Mouse (Mus musculus): ENCODE measurements around the gene Avp. TPM values are rescaled to one million over a fixed set of nuclear protein-coding genes. Genes with fewer than 3 reads are reported as not detected.
"Not testable (repeated sequence)": the region's sequence is repeated elsewhere in the genome, so short reads cannot be mapped to it uniquely, and the experiment has no call there.

Avp gene
- 1 to 10 TPM in 1 of 2 experiments, under 1 TPM in 1; 0.88 to 1.2 TPM for total RNA-seq (2021)
- long read RNA-seq, experiment 1, result 0 reads
- long read RNA-seq, experiment 2, result 0 reads

DNA sequence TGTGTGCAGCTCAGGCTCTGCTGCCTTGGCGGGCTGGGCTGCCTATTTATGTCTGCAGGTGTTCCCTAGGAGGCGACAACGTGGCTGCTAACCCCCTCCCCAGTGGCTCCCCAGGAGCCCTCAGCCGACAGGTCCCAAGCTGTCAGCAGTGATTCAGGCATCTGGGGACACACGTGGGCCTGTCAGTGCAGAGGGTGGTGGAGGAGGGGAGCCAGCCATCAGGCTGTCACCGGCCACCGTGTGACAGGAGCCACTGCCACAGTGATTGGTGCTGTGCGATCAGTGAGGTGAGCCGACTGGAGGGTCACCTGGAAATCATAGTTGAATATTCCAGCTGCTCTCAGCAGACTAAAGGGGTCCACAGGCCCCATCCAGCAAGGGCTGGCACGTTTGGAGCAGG is at the start of gene Avp:
Avp (minus strand) TSS at position 3 of the 400 bp plus-strand sequence.
- DNase-seq, result no peak
- intact Hi-C loops (cut with DNase I), result no loop called here

DNA sequence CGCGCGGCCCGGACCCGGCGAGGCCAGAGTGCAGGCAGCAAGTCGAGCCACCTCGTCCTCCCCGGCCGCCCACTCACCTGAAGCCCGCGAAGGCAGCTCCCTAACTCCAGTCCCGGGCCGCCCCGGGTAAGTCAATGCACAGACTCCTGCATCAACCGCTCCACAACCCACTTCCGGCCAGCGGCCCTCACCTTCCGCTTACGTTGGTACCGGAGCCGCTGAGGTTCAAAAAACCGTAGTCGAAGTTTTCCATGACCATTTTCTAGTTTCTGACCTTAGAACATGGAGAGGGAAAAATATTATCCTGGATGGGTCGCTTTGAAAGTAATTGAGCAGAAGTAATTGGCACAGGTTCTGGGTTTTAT is 47.5 kb upstream of the Avp start, which contains the start of the genes Fastkd5 and Ubox5:
Fastkd5 (minus strand) TSS at position 189 of the 365 bp plus-strand sequence.
Ubox5 (minus strand) TSS at position 200 of the 365 bp plus-strand sequence.
- intact Hi-C loops (cut with DNase I), result no loop called here
- peak; percentile 89 to 95 for DNase-seq

DNA sequence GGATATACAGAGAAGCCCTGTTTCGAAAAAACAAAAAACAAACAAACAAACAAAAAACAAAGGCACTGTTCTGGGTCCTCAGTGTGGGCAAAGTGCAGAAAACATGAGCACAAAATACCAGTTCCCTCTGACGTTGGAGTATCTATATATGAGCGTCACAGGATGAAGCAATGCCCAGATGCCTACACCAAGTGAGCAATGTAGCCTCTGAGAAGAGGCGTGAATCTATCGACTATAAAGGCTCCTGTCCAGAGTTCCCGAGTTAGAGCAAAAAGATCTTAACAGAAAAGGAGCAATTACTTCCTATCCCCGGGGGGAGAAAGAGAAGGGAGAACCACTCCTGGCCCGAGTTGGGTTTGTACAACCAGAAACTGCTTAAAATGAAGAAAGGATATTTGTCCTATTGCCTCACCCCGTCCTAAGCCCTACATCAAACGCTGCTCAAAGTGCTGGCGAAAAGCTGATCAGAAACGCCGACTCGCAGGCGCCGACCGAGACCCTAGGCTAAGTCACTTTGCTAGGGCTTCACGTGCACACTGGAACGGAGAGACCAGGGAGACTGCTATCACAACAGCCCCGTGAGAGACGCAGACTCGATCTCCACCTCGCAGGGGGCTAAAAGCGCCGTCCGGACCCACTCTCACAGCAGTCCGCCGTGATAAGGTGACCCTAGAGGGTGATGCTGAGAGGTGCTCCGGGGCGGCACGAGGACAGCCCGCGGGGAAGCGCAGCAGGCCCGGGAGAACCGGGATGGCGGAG is 46.9 kb upstream of the Avp start:
- DNase-seq, result no peak
- intact Hi-C loops (cut with DNase I), result no loop called here

DNA sequence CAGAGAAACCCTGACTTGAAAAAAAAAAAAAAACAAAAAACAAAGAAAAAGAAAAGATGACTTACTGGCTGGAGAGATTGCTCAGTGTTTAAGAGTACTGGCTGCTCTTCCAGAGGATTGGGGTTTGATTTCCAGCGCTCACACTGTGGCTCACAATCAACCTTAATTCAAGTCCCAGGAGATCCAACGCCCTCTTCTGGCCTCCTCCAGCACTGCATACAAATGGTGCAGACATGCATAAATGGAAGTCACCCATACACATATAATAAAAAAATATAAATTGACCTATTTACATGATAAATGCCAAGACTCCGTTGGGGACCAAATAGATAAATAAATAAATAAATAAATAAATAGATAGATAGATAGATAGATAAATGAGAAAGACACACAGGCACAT is 46.1 kb upstream of the Avp start:
- intact Hi-C loops (cut with DNase I), result no loop called here
- DNase-seq, result no peak

DNA sequence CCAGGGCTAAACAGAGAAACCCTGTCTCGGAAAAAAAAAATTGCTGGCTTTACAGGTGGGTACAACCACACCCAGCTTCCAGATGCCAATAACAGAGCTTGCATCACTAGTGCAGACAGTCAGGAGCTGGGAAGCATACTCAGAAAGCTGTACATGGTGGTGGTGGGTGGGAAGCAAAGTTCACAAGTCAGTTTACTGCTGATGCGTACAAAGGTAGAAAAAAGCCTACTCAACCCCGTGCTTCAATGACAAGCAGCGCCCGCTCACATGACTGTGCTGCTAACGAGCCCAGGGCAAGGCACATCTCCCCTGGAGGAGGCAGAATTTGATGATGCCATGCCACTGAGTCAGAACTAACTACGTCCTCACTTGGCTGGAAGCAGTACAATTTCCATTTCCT is 36.6 kb upstream of the Avp start:
- intact Hi-C loops (cut with DNase I), result no loop called here
- DNase-seq, result no peak

DNA sequence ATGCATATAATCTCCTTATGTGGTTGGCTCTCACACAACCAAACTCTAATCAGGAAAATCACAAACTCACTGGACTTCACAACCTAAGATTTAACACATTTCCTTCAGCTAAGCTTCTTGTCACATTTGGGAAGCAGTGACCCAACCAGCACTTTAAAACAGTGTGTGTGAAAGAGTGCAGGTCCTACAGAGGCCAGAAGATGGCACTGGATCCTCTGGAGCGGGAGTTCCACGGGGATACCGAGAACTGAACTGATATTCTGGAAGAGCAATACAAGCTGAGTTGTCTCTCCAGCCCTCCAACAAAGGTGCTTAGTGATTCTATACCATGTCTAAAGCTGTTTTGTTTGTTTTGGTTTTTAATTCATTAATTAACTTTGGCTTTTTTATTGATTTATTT is 30.7 kb upstream of the Avp start:
- intact Hi-C loops (cut with DNase I), result no loop called here
- no peak for DNase-seq

DNA sequence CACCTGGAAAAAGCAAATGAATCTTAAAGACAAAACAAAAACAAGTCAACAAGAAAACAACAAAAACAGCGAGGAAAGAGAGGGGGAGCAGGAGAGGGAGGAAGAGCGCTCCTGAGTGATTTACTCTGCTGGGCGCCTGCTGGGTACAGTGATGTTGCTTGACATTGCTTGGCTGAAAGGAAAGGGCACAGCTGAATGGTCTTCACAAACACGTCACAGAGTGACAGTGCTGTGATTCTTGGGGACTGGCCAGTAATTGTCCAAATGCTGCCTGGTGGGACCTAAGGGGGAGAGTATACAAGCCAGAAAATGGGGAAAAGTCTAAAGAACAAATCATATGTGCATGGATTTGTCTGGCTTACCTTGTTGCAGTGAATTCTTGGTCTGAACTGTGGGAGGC is 19.8 kb upstream of the Avp start:
- intact Hi-C loops (cut with DNase I), result no loop called here

DNA sequence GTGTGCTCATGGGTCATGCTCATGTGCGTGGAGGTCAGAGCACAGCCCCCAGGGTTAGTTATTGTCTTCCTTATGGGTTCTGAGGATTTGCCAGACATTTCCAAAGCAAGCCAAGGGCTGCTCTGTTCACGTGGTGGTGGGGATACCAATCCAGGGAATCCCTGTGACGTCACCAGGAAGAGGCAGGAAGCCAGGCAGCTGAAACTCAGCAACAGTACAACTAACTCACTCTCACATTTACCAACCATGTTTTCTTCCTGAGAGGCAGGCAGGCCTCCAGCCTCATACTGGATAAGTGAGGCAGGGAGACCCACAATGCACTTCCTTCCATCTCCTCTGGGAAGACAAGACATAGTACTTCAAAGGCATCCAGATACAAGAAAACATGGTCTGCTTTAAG is 16.0 kb upstream of the Avp start:
- intact Hi-C loops (cut with DNase I), result no loop called here
- DNase-seq, result peak in 1 of 2 experiments; percentile 27

More for the DNA sequence above, 19.8 kb upstream of the Avp start:
- DNase-seq, result no peak

DNA sequence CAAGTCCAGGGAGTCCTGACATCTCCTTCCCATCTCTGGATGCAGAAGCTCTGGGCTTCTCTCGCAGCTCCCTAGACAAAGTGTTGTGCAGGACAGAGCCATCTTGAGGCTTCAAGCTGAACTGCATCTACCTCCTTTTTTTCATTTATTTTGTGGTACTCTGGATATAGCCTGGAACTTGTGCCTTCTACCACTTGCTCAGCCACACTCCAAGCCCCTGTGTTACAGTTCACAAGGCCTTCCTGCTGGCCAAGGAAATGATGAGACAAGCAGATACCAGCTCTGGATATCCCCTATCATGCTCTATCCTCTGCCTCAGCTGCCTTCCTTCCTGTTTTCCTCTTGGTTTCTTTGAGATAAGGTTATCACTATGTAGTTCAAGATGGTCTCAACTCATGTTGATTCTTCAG is 15.3 kb upstream of the Avp start:
- peak in 1 of 2 experiments; percentile 36 for DNase-seq
- intact Hi-C loops (cut with DNase I), result loop anchor here (2.0 kb wide), 1 partner anchor 33 kb away; no protein-coding TSS in a partner anchor

DNA sequence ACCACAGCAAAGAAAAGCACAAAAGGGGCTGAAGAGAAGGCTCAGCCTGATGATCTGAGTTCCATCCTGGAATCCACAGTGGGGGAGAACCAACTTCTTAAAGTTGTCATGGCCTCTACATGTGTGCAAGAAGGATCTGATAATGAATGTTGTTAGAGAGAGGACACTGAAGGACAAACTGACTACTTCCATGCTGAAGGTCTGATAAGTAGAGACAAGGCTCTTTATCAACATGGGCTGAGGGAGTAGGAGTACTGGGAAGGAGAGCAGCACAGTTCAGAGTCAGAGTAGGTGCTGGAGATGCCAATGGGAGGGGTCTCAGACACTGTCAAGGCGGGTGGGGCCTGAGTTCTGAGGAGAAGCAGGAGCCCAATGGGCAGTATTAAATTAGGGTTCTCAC is 13.2 kb upstream of the Avp start:
- no peak for DNase-seq
- intact Hi-C loops (cut with DNase I), result no loop called here

DNA sequence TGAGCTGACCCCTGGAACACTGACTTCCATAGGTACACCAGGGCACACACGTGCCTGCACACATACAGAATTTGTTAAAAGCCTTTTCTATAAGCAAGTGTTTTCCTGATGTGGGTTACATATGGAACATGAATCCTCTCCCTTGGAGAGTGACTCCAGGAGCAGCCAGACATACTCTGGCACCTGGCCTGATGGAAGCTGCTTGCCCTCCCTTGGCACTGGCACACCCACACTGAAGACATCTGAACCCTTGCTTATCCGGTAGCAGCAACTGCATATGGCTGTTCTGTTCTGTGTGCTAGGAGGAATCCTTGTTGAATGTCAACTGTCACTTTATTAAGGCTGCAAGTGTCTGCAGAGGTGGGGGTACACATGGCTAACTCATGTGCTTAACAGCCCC is 8.7 kb upstream of the Avp start:
- DNase-seq, result no peak
- intact Hi-C loops (cut with DNase I), result no loop called here

DNA sequence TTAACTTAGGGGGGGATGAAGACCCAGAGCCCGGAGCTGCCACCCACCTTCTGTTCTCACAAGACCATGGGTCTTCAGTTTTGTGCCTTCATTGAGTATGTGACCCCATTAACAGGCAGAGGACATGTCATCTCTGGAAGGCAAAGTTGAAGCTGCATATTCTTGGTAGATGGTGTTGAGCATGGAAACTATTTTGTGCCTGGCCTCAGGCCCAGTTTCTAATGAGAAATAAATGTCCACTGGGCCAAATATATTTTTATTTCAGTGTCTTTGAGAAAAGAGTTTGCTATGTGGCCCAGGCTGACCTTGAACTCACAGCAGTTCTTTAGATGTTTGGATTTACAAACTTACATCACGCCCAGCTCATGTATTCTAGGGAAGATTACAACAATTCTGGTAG is 7.4 kb upstream of the Avp start:
- intact Hi-C loops (cut with DNase I), result no loop called here

DNA sequence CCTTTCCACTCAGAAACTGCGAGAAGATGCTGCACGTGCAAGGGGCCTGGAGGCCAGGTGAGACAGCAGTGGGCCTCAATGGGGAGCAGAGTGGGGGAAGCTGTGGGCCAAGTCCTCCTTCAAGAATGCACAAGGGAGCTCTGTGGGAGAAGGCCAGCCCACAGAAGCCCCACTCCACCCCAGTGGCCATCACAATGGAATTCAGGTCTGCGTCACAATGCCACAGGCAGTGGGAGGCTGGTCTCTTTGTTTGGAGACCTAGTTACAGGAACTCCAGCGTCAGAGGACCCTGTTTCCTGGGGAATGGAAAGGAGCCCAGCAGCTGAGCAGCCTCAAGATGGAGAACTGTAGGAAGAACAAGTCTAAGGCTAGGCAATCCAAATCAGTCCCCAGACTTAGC is 6.8 kb upstream of the Avp start:
- intact Hi-C loops (cut with DNase I), result no loop called here
- no peak for DNase-seq

More for the DNA sequence above, 7.4 kb upstream of the Avp start:
- no peak for DNase-seq

DNA sequence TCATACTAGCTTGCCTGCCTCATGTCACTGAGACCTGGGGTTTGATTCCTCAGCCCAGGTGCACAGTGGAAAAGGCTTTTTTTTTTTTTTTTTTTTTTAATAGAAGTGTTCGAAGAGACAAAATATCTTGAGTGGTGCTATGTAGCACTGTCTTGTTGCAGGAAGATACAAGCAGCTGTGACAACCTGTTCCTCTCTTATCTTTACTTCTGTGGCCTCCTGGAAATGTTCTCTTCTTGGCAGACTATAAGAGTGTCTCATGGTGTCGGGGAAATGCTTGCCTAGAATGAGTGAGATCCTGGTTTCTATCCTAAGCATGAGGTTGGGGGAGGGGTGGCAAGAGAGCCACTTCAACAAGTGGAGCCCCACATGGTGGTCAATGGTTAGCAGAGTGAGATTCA is 6.0 kb upstream of the Avp start:
- DNase-seq, result no peak

DNA sequence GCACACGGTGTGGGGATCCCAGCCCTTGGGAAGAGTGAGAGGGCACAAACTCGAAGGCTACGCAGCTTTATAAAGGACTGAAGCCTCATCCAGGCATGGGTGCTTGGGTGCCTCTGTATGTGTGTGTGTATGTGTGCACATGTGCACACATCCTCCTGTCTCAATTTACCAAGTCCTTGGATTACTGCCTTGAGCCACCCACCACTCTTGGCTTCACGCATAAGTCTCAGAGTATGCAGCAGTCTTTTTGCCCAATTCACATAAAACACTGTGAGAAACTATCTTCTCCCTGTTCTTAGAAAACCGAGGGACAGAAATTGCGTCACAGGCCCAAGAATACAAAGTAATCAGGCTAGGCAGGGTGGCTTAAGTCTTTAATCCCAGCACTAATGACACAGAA is 3.7 kb upstream of the Avp start:
- intact Hi-C loops (cut with DNase I), result no loop called here
- DNase-seq, result no peak

More for the DNA sequence above, 6.0 kb upstream of the Avp start:
- intact Hi-C loops (cut with DNase I), result no loop called here

DNA sequence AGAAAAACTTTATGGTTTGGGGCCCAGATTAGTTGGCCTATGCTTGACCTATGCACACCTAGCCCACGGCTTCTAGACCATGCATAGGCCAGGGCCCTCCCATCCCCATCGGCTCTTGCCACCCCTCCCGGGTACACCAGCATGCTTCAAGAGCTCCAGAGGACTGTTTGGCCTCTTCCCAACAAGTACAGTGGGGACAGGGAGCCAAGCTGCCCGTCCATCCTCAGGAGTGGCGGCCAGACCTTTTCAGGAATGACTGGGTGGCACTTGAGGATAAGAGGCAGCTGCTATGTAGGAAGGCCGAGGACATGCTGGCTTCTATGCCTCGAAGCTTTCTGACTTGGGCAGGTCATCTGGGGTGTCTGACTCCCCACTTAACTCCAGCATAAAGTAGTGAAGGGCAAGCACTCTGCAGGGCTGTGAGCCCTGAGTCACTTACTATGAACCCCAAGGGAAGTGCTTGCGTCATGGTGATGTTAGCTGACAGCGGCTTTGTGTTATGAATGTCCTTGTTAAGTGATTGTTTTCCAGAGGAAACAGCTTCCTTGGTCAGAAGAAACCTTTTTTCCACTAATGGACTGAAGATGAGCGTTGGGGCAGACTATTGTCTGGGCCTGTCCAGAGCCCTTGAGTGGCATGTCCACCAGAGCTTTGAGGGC is 1.7 kb upstream of the Avp start:
- peak in 1 of 2 experiments; percentile 27 for DNase-seq
- intact Hi-C loops (cut with DNase I), result no loop called here

DNA sequence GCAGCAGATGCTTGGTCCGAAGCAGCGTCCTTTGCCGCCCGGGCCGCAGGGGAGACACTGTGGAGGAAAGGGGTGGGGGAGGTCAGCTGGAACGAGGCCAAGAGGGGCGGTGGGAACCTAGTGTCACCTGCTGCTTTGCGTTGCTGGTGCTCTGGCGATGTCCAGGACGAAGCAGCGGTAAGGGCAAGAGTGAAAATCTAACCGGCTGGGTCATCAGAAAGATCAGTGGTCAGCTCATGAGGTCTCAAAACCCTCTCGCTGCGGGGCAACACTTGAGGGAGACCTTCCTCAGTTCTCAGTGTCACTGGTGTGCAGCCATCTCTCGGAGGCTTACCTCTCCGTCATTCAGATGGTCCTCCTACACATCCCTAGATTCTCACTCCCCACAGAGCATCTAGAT is 1.2 kb downstream of the Avp start:
- intact Hi-C loops (cut with DNase I), result no loop called here

DNA sequence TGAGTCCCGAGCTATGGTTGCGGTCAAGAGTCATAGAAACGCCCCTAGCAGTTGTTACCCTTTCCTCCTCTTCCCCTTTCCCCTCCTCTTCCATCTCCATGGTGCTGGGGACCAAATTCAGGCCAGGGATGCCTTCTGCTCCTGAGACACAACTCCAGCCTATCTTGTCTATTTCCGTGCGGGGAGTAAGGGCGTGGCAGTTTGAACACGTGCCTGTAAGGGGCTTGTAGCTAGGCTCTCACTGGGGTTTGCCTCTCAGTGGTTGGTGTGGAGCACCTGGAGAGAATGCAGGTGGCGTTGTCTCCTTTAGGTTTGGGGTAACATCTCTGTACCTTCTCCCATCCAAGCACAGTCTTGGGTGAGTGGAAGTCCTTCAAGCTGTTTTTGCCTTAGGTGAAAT is 2.6 kb downstream of the Avp start:
- intact Hi-C loops (cut with DNase I), result no loop called here
- no peak for DNase-seq

More for the DNA sequence above, 1.2 kb downstream of the Avp start:
- DNase-seq, result no peak

DNA sequence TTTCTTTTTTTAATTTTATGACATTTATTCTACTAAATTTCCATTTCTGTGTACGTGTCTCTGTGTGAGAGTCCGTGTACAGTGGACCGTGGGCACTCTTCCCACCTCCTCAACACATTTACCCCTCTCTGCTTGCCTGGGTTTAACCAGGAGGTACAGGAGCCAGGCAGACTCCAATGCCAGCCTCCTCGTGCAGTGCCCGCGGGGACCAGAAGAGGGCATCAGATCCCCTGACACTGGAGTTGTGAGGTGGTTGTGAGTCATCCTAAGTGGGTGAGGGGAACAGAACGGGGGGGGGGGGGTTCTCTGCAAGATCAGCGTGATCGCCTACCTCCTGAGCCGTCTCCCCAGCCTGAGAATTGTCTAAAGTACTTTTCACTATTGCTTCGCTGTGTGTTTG is 4.2 kb downstream of the Avp start:
- DNase-seq, result peak; percentile 51 to 68
- intact Hi-C loops (cut with DNase I), result no loop called here

DNA sequence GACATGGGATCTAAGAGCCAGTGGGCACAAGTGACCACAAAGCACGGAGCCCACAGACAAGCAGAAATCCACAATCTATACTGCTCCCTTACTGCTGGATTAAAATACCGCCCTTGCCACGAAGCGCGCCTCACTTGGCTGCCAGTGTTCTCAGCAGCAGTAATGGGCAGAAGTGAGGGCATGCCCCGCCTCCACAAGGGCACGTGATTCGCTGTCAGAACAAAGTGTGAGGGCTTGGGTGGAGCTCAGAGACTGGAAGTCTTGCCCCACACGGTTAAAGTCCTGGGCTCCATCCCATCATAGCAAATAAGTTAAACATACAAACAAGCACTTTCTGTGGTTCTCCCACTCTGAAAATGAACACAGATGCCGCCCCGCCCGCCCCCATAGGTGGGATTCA is 4.7 kb downstream of the Avp start:
- intact Hi-C loops (cut with DNase I), result no loop called here
- peak; percentile 33 to 41 for DNase-seq

DNA sequence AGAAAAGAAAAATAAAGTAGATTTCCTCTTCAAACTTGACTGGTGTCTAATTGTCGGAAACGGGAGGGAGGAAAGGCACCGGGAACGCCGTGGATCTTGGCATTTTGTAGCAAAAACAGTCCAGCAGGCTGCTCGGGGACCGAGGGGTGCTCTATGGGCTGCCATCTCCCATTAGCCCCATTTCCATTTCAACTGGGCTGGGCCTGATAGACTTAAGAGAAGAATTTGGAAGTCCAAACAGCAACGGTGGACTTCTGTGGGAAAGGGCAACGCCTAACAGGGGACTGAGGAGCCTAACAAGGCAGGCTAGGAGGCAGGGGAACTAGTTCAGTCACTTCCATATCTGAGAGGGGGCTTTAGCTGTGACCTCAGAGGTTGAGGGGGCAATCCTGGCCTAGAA is 5.3 kb downstream of the Avp start:
- no peak for DNase-seq
- intact Hi-C loops (cut with DNase I), result no loop called here

DNA sequence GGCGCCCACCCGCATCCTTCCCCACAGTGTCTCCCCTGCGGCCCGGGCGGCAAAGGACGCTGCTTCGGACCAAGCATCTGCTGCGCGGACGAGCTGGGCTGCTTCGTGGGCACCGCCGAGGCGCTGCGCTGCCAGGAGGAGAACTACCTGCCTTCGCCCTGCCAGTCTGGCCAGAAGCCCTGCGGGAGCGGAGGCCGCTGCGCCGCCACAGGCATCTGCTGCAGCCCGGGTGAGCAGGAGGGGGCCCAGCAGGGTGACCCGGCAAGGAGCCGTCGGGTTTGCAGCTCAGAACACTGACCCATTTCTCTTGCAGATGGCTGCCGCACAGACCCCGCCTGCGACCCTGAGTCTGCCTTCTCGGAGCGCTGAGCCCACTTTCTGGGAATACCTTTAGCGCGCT is 5.8 kb downstream of the Avp start:
- intact Hi-C loops (cut with DNase I), result not testable (repeated sequence)
- DNase-seq, result peak in 1 of 2 experiments; percentile 31

All from heart, postnatal 14 days (tissue).